Mouse (Mus musculus) hindbrain, embryonic 10.5 days (tissue): ENCODE results near the gene Shank2. TPM values are rescaled to one million over a fixed set of nuclear protein-coding genes. Genes with fewer than 3 reads are reported as not detected.

Experiments
- DNase-seq: peaks from one replicate; pipeline ENCODE4 v3.0.0-alpha.2; 2017; ENCODE audit warnings: low spot score
- H3K27ac ChIP-seq: fragments of 300-500 bp; sonication (generic); 2 replicates; pipeline ENCODE4 v1.5.1; 2016; ENCODE audit warnings: mild to moderate bottlenecking, moderate library complexity
- H3K27me3 ChIP-seq: fragments of 300-500 bp; sonication (generic); 2 replicates; pipeline ENCODE4 v1.6.1; 2016; ENCODE audit warnings: mild to moderate bottlenecking; ENCODE audit not compliant: poor library complexity, insufficient read depth, severe bottlenecking
- H3K36me3 ChIP-seq: fragments of 300-500 bp; sonication (generic); 2 replicates; pipeline ENCODE4 v1.6.1; 2016; ENCODE audit warnings: mild to moderate bottlenecking, moderate library complexity
- H3K4me1 ChIP-seq: fragments of 300-500 bp; sonication (generic); replicated peaks from 2 replicates; pipeline ENCODE4 v1.6.1; 2016; ENCODE audit warnings: mild to moderate bottlenecking
- H3K4me3 ChIP-seq: fragments of 300-500 bp; sonication (generic); 2 replicates; pipeline ENCODE4 v1.5.1; 2016; ENCODE audit warnings: mild to moderate bottlenecking, moderate library complexity
- H3K9me3 ChIP-seq: fragments of 300-500 bp; sonication (generic); 2 replicates; pipeline ENCODE4 v1.6.1; 2016; ENCODE audit warnings: mild to moderate bottlenecking, moderate library complexity
- WGBS: fragments of 180-500 bp; shearing (Covaris S2); methylation state at CpG from one replicate; pipeline ENCODE4 v1.1.7; 2016; 5-methylcytosine and 5-hydroxymethylcytosine counted together
- polyA plus RNA-seq: library from polyadenylated mRNA; unstranded; fragments of >200 nt; fragmentation: Nextera tagmentation; extraction: Ambion mirVana; gene quantifications from 2 replicates; pipeline ENCODE4 v1.2.1, GENCODE M21; 2016

Gene Shank2
- polyA plus RNA-seq, 1 experiment from 2014 or later, result 1.6 TPM

DNA sequence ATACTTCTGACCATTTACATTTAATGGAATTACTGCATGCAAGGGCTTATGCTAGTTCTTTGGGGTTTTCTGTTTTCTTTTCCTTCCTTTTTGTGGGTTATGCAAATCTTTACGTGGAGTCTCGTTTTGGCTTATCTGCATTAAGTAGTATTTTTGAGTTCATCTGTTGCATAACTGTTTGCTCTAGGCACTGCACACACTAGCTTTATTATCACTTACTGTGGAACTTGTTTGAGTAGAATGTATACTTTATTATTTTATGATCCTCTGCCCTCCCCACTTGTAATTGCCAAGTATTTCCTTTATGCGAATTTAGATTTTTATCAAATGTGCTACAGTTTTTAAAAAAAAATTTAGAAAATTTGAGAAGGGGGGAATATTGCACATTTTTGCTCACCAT lies 2.7 kb upstream of the Shank2 start:
- DNase-seq, result no peak

DNA sequence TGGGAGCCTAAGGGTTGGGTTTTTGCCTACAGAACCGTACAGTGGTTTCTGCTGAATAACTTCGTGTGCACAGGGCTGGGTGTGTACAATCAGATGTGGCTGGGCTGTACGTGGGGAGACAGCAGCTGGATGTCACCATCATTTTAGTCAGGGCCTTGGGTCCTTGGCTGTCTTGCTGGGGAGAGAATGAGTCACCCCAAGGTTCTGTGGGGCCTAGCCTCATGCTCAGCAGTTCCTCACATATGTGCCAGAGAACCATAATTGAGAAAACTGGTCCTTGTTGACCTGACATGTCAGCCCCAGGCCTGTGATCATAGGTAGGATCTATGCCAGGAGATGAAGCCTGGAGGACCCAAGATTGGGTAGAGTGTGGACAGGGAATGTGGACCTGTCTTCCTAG lies 1.7 kb downstream of the Shank2 start:
- DNase-seq, result no peak
- no peaks in the 10 kb centered on the region for H3K9me3 ChIP-seq
- no peaks in the 10 kb centered on the region for H3K4me1 ChIP-seq
- no peaks in the 10 kb centered on the region for H3K36me3 ChIP-seq
- 83% methylated on average over 3 of the region's 3 CpGs for WGBS
- H3K27me3 ChIP-seq, result no peaks in the 10 kb centered on the region
- H3K27ac ChIP-seq, result no peak overlapping the region
- no peak overlapping the region for H3K4me3 ChIP-seq

More for the DNA sequence above, 2.7 kb upstream of the Shank2 start:
- no peak overlapping the region for H3K4me3 ChIP-seq
- H3K9me3 ChIP-seq, result peaks cover 5% of the 10 kb centered on the region; the same call in 1 of the 2 replicates
- H3K27ac ChIP-seq, result no peak overlapping the region
- 86% methylated on average over 3 of the region's 3 CpGs for WGBS
- no peaks in the 10 kb centered on the region for H3K4me1 ChIP-seq
- no peaks in the 10 kb centered on the region for H3K27me3 ChIP-seq
- no peaks in the 10 kb centered on the region for H3K36me3 ChIP-seq

DNA sequence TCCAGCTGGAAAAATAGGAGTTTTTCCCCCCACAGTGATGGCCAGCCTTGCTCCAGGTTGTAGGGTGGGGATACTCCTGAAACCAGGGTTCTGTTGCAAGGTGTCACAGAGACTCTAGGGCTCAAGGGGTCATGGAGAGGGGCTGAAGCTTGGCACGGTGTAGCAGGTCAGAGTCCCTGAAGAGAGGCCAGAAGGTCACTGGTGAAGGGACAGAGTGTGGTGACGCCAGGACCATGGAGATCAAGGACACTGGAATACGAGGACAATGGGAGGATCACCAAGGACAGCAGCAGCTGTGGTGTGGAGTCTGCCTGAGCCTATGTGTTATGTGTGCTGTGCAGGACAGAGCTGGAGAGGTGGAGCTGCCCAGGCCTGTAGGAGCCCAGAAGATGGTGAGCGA lies 6.4 kb downstream of the Shank2 start:
- H3K9me3 ChIP-seq, result no peaks in the 10 kb centered on the region
- H3K27me3 ChIP-seq, result no peaks in the 10 kb centered on the region
- H3K36me3 ChIP-seq, result no peaks in the 10 kb centered on the region
- H3K4me3 ChIP-seq, result no peak overlapping the region
- WGBS, result 70% methylated on average over 4 of the region's 4 CpGs
- H3K27ac ChIP-seq, result no peak overlapping the region
- no peak for DNase-seq
- H3K4me1 ChIP-seq, result no peaks in the 10 kb centered on the region

DNA sequence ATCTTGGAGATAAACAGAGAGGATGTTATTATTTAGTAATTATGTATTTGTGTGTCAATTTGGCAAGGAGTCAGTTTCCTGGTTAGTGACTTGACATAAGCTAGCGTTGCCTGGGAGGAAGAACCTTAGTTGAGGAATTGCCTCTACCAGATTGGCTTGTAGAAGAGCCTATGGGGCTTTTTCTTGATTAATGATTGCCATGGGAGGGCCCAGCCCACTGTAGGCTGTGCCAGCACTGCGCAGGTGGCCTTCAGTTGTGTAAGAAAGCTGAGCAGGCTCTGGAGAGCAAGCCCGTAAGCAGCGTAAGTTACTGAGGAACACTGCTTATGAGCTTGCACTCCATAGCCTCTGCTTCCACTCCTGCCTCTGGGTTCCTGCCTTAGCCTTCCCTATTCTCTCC lies 7.3 kb downstream of the Shank2 start:
- Histone ChIP-seq H3K27me3 (no peaks in the 10 kb centered on the region), H3K36me3 (no peaks in the 10 kb centered on the region), H3K4me3 (no peak overlapping the region), H3K4me1 (peaks cover 6% of the 10 kb centered on the region; the same call in 1 of the 2 replicates), H3K27ac (no peak overlapping the region), H3K9me3 (no peaks in the 10 kb centered on the region)
- DNase-seq, result no peak
- 84% methylated on average over 4 of the region's 4 CpGs for WGBS

DNA sequence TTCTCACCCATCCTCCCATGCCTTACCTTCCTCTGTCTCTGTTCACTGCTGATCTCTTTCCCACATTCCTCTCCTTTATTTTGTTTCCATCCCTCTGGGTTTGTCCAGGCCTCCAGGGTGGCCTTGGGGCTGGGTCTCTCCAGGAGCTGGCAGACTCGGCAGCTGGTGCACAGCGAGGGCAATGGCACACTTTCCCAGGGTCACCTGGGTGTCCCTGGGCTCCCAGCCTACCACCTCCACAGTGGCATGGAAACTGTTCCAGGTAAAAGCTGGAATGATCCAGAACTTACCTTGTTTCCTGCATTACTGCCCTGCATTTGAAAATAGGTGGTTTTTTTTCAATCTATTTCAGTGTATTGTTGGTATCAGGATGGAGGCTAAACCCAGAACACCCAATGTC lies 12.8 kb downstream of the Shank2 start:
- Histone ChIP-seq H3K9me3 (no peaks in the 10 kb centered on the region), H3K27ac (no peak overlapping the region), H3K36me3 (no peaks in the 10 kb centered on the region), H3K27me3 (no peaks in the 10 kb centered on the region), H3K4me3 (no peak overlapping the region), H3K4me1 (peaks cover 6% of the 10 kb centered on the region; the same call in 1 of the 2 replicates)
- no peak for DNase-seq
- WGBS, result 69% methylated on average over 2 of the region's 2 CpGs

DNA sequence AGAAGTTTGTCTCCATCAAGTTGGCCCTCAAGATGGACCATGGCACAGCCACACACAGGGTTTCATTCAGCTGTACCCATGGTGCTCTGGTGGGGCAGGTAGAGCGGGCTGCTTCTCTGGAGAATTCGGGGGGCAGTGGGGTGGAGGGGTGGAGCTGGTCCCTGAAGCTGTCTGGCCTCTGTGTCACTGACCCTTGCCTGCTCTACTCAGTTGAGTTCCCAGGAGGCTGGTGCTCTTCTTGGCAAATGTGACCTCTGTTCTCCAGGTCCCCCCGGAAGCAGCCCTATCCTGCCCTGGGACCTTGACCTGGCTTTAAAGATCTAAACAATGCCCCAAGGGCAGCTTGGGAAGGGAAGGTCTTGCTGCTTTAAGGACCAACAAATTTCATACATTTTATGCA lies 20.1 kb downstream of the Shank2 start:
- Histone ChIP-seq H3K9me3 (0 out of 2 replicates have a peak, but pooled peaks cover 3% of the 10 kb centered on the region), H3K27ac (no peak overlapping the region), H3K4me1 (peaks cover 15% of the 10 kb centered on the region; the same call in 1 of the 2 replicates), H3K27me3 (no peaks in the 10 kb centered on the region), H3K4me3 (no peak overlapping the region), H3K36me3 (no peaks in the 10 kb centered on the region)
- 75% methylated on average over 3 of the region's 3 CpGs for WGBS
- no peak for DNase-seq

DNA sequence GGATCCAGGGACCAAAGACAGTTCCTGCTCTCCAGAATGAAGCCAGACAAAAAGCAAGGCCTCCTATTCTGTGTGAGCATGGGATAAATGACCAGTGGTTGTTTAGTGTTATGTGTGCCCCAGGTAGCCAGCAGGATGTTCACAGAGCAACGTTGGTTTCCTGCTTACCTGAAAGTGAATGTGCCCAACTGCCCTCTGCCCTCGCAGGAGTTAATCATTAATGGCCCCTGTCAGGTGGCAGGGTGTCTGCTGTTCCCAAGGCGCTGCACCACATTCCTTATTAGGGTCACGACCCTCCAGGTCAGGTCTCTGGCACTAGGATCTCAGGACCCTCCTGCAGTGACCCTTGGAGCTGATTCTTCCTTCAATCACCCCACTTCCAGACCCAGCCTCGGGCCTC lies 21.0 kb downstream of the Shank2 start:
- Histone ChIP-seq H3K4me1 (peaks cover 15% of the 10 kb centered on the region; the same call in 1 of the 2 replicates), H3K27me3 (no peaks in the 10 kb centered on the region), H3K27ac (no peak overlapping the region), H3K4me3 (no peak overlapping the region), H3K36me3 (no peaks in the 10 kb centered on the region), H3K9me3 (0 out of 2 replicates have a peak, but pooled peaks cover 3% of the 10 kb centered on the region)
- 55% methylated on average over 5 of the region's 5 CpGs for WGBS
- no peak for DNase-seq

DNA sequence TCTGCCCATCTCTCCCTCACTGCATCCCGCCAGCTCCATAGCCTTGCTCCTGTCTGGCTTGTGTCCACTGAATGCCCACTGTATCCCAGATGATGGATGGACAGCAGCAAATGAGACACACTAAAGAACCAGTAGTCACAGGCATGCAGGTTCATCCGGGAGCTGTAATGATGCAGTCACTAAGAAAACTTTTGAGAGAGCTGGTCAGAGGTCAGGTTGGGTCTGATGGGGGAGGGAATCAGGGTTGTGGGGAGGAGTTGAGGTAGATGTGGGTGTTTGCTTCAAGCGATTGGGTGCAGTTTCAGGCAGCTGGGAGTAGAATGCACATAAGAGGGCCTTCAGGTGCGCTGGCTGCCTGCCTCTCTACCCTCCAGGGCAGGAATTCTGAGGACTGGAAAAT lies 21.8 kb downstream of the Shank2 start:
- WGBS, result 64% methylated on average over 4 of the region's 4 CpGs
- no peaks in the 10 kb centered on the region for H3K36me3 ChIP-seq
- H3K9me3 ChIP-seq, result 0 out of 2 replicates have a peak, but pooled peaks cover 3% of the 10 kb centered on the region
- peaks cover 15% of the 10 kb centered on the region; the same call in 1 of the 2 replicates for H3K4me1 ChIP-seq
- H3K4me3 ChIP-seq, result no peak overlapping the region
- H3K27me3 ChIP-seq, result no peaks in the 10 kb centered on the region
- DNase-seq, result no peak
- no peak overlapping the region for H3K27ac ChIP-seq

DNA sequence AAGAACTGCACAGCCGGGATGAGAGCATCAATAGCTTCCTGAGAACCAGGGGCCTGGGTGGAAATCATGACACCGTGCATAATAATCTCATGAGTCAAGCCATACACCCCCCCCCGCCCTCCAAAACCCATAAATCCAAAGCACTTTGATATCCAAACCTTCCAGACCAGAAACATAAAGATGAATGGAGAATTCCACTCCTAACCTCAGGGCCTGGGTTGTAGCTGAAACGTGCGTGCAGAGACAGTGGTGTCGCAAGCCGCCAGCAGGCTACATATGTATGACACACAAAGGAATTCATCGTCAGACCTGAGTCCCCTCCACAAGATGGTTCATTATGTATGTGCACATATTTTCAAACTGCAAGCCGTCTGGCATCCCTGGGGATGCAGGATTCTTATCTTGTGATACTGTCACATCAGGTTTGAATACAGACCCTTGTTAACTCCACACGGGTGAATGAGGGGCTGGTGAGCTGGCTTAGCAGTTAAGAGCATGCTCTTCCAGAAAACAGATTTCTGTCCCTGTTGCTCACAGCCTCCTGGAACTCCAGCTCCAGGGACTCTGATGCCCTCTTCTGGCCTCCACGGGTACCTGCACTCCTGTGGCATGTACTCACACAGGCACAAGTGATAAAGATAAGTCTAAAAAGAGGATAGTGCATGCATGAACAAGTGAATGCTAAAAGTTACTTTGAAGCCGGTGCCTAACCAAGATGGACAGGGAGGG lies 24.5 kb downstream of the Shank2 start:
- DNase-seq, result no peak
- H3K4me3 ChIP-seq, result no peak overlapping the region
- no peaks in the 10 kb centered on the region for H3K27me3 ChIP-seq
- no peak overlapping the region for H3K27ac ChIP-seq
- H3K36me3 ChIP-seq, result no peaks in the 10 kb centered on the region
- H3K9me3 ChIP-seq, result 0 out of 2 replicates have a peak, but pooled peaks cover 3% of the 10 kb centered on the region
- peaks cover 15% of the 10 kb centered on the region for H3K4me1 ChIP-seq
- 92% methylated on average over 12 of the region's 12 CpGs for WGBS

DNA sequence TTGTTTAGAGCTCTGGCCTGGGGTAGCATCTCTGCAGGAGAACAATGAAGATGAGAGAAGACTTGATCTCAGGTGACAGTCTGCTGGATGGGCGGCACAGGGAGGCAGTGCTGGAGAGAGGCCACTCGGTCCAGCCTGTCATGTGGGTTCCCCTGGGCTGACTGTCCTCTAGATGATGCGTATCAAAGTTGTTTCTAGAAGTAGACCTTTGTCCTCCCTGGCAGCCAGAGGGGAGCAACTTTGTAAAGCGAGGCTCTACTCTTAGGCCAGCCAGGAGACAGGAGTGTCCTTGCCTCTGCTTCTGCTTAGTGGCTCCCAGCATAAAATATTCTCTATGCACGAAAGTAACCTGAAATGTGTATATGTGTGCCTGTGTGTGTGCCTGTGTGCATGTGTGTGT lies 27.5 kb downstream of the Shank2 start:
- Histone ChIP-seq H3K27ac (no peak overlapping the region), H3K27me3 (no peaks in the 10 kb centered on the region), H3K4me1 (peaks cover 18% of the 10 kb centered on the region), H3K9me3 (0 out of 2 replicates have a peak, but pooled peaks cover 3% of the 10 kb centered on the region), H3K4me3 (no peak overlapping the region), H3K36me3 (no peaks in the 10 kb centered on the region)
- WGBS, result 60% methylated on average over 5 of the region's 5 CpGs
- no peak for DNase-seq

DNA sequence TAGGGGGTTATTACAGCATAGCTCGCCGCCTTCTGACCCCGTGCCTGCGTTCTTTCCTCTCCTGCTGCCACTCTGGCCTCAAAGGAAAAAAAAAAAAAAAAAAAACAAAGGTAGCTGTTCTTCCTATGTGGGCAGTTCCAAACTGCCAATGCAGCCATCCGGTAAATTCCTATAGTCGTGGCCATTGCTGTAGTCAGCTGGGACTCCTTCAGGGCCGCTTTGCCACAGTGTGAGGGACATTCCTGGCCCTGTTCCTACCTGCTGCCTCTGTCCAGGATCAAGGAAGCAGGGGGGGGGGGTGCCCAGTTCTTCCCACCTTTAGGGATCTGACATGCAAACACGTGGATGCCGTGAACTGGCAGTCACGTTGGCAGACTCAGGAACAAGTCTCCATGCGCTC lies 29.1 kb downstream of the Shank2 start:
- no peak overlapping the region for H3K4me3 ChIP-seq
- H3K27me3 ChIP-seq, result no peaks in the 10 kb centered on the region
- no peak for DNase-seq
- H3K36me3 ChIP-seq, result no peaks in the 10 kb centered on the region
- peaks cover 18% of the 10 kb centered on the region for H3K4me1 ChIP-seq
- WGBS, result 69% methylated on average over 11 of the region's 11 CpGs
- H3K9me3 ChIP-seq, result 0 out of 2 replicates have a peak, but pooled peaks cover 3% of the 10 kb centered on the region
- H3K27ac ChIP-seq, result no peak overlapping the region

DNA sequence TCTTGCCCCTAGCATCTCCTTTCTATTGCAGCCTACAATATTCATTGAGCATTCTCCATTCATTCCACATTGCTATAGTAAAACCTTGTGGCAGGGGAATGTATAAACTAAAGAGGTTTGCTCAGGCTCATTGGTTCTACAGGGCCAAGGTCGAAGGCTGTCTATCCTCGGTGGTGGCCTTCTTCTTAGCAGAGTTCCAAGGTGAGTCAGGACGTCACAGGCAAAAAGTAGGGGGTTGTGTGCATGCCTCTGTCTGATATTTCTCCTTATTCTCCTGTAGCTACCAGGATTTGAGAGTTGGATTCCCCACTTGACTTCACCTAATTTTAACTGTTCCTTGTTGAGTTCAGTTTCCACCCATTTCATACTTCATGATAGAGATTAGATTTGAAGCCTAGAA lies 29.9 kb downstream of the Shank2 start:
- H3K36me3 ChIP-seq, result no peaks in the 10 kb centered on the region
- 84% methylated on average over 3 of the region's 3 CpGs for WGBS
- H3K4me1 ChIP-seq, result peaks cover 18% of the 10 kb centered on the region
- H3K27me3 ChIP-seq, result no peaks in the 10 kb centered on the region
- H3K9me3 ChIP-seq, result no peaks in the 10 kb centered on the region
- H3K4me3 ChIP-seq, result no peak overlapping the region
- DNase-seq, result no peak
- H3K27ac ChIP-seq, result no peak overlapping the region

DNA sequence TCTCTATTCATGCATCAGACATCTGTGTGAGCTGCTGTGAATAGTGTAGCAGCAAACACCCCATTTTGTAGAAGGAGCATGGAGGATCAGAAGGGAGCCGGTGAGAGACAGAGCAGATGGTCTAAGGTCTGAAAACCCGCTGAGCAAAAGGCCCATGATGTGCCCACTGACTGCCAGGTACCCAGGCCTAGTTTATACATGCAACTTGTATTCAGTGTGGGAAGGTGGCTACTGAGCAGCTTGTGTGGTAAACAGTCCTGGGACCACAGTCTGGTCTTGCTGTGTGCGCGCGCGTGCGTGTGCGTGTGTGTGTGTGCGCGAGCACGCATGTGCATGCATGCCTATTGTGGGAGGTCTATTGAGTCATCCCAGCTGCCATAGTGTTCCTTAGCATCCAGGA lies 35.8 kb downstream of the Shank2 start:
- 96% methylated on average over 11 of the region's 11 CpGs for WGBS
- no peaks in the 10 kb centered on the region for H3K9me3 ChIP-seq
- H3K27ac ChIP-seq, result 0 out of 2 replicates have a peak overlapping the region, but pooled peaks have one; percentile 60
- H3K4me3 ChIP-seq, result no peak overlapping the region
- peaks cover 26% of the 10 kb centered on the region for H3K4me1 ChIP-seq
- H3K27me3 ChIP-seq, result 0 out of 2 replicates have a peak, but pooled peaks cover 3% of the 10 kb centered on the region
- no peaks in the 10 kb centered on the region for H3K36me3 ChIP-seq
- no peak for DNase-seq
